Mouse (Mus musculus) testis, adult 2 months (tissue): ENCODE results near the gene Gtf2i.

Experiments used
- CTCF ChIP-seq: fragments of 200-500 bp; IDR thresholded peaks from 2 replicates; pipeline ENCODE4 v1.5.1; 2012; ENCODE audit warnings: low read depth, mild to moderate bottlenecking, inconsistent platforms, low read length, moderate library complexity; ENCODE audit not compliant: control insufficient read depth, insufficient read depth, insufficient replicate concordance
- POLR2A ChIP-seq: fragments of 200-500 bp; IDR thresholded peaks from 2 replicates; pipeline ENCODE4 v1.6.1; 2012; ENCODE audit warnings: low read depth, mild to moderate bottlenecking, inconsistent platforms, low read length, moderate library complexity; ENCODE audit not compliant: control insufficient read depth

- TF ChIP-seq POLR2A (no peak), CTCF (no peak)
Measured at GRCm38 (mm10) chr5:134237936-134238760, 76.4 kb downstream of the Gtf2i start.
